Mouse (Mus musculus): ENCODE results near the gene Grid1. TPM values are rescaled to one million over a fixed set of nuclear protein-coding genes. Genes with fewer than 3 reads are reported as not detected.

Grid1 gene
- polyA plus RNA-seq, 1 experiment from 2014 or later, result not detected

- ChIA-PET CTCF (interaction anchor here (1.2 to 1.5 kb wide), 3 partner anchors 21 to 301 kb away, joined by 3 to 4 read pairs (median 3); no protein-coding TSS in a partner anchor), POLR2A (no interaction called here)
- no peaks in the 10 kb centered on the region for H3K27me3 ChIP-seq
- peak; percentile 89 for ATAC-seq
- in situ Hi-C loops (cut with MboI; ENCODE audit: low pct_unique_long_range_greater_than_20kb), result loop anchor here (10.0 kb wide), 1 partner anchor 304 kb away; no protein-coding TSS in a partner anchor
- no peak for TF ChIP-seq CTCF (IDR thresholded peaks at IDR 0.05)
- no peak for DNase-seq (ENCODE audit: low read depth, low spot score)
These were observed 9.0 kb upstream of the Grid1 start for GRCm38 (mm10) chr14:34810763-34811489.

GRCm38 (mm10) chr14:34811490-34811808 lies 8.5 kb upstream of the Grid1 start:
- ATAC-seq, result no peak

GRCm38 (mm10) chr14:34816301-34816700 lies 3.6 kb upstream of the Grid1 start:
- peaks cover 35% of the 10 kb centered on the region for H3K27me3 ChIP-seq
- POLR2A ChIA-PET, result no interaction called here

More at GRCm38 (mm10) chr14:34811490-34811808, 8.5 kb upstream of the Grid1 start:
- in situ Hi-C loops (cut with MboI; ENCODE audit: low pct_unique_long_range_greater_than_20kb), result loop anchor here (10.0 kb wide), 1 partner anchor 303 kb away; no protein-coding TSS in a partner anchor
- DNase-seq (ENCODE audit: low read depth, low spot score), result no peak
- CTCF ChIA-PET, result interaction anchor here (1.2 to 1.5 kb wide), 3 partner anchors 21 to 300 kb away, joined by 3 to 4 read pairs (median 3); no protein-coding TSS in a partner anchor
- TF ChIP-seq CTCF (IDR thresholded peaks at IDR 0.05), result no peak
- POLR2A ChIA-PET, result no interaction called here
- no peaks in the 10 kb centered on the region for H3K27me3 ChIP-seq

GRCm38 (mm10) chr14:34818387-34818980 lies 1.4 kb upstream of the Grid1 start:
- POLR2A ChIA-PET, result no interaction called here
- DNase-seq (ENCODE audit: low read depth, low spot score), result no peak
- no peak for TF ChIP-seq CTCF (IDR thresholded peaks at IDR 0.05)
- CTCF ChIA-PET, result no interaction called here
- H3K27me3 ChIP-seq, result peaks cover 48% of the 10 kb centered on the region
- ATAC-seq, result no peak
- in situ Hi-C loops (cut with MboI; ENCODE audit: low pct_unique_long_range_greater_than_20kb), result loop anchor here (10.0 kb wide), 1 partner anchor 296 kb away; no protein-coding TSS in a partner anchor

More at GRCm38 (mm10) chr14:34816301-34816700, 3.6 kb upstream of the Grid1 start:
- no peak for TF ChIP-seq CTCF (IDR thresholded peaks at IDR 0.05)
- CTCF ChIA-PET, result no interaction called here
- ATAC-seq (no peak), DNase-seq (ENCODE audit: low read depth, low spot score) (no peak)
- in situ Hi-C loops (cut with MboI; ENCODE audit: low pct_unique_long_range_greater_than_20kb), result loop anchor here (10.0 kb wide), 1 partner anchor 298 kb away; no protein-coding TSS in a partner anchor

- peaks cover 50% of the 10 kb centered on the region for H3K27me3 ChIP-seq
- ChIA-PET CTCF (no interaction called here), POLR2A (no interaction called here)
- ATAC-seq (no peak), DNase-seq (ENCODE audit: low read depth, low spot score) (no peak)
- no peak for TF ChIP-seq CTCF (IDR thresholded peaks at IDR 0.05)
- in situ Hi-C loops (cut with MboI; ENCODE audit: low pct_unique_long_range_greater_than_20kb), result loop anchor here (10.0 kb wide), 1 partner anchor 295 kb away; no protein-coding TSS in a partner anchor
These were observed 588 bp upstream of the Grid1 start for GRCm38 (mm10) chr14:34819121-34819918.

- in situ Hi-C loops (cut with MboI; ENCODE audit: low pct_unique_long_range_greater_than_20kb), result loop anchor here (10.0 kb wide), 1 partner anchor 134 kb away; no protein-coding TSS in a partner anchor
- ATAC-seq (no peak), DNase-seq (ENCODE audit: low read depth, low spot score) (no peak)
- CTCF ChIA-PET, result no interaction called here
- H3K27me3 ChIP-seq, result peaks cover 52% of the 10 kb centered on the region
- POLR2A ChIA-PET, result no interaction called here
- no peak for TF ChIP-seq CTCF (IDR thresholded peaks at IDR 0.05)
These were observed 721 bp downstream of the Grid1 start for GRCm38 (mm10) chr14:34820653-34821005.

GRCm38 (mm10) chr14:34821131-34821790 lies 1.4 kb downstream of the Grid1 start:
- POLR2A ChIA-PET, result no interaction called here
- peaks cover 52% of the 10 kb centered on the region for H3K27me3 ChIP-seq
- in situ Hi-C loops (cut with MboI; ENCODE audit: low pct_unique_long_range_greater_than_20kb), result loop anchor here (10.0 kb wide), 1 partner anchor 134 kb away; no protein-coding TSS in a partner anchor
- TF ChIP-seq CTCF (IDR thresholded peaks at IDR 0.05), result no peak
- no peak for DNase-seq (ENCODE audit: low read depth, low spot score)
- no peak for ATAC-seq
- CTCF ChIA-PET, result no interaction called here

- ChIA-PET CTCF (interaction anchor here (1.3 to 1.6 kb wide), 2 partner anchors 49 to 287 kb away, joined by 4 to 6 read pairs; no protein-coding TSS in a partner anchor), POLR2A (no interaction called here)
- in situ Hi-C loops (cut with MboI; ENCODE audit: low pct_unique_long_range_greater_than_20kb), result loop anchor here (10.0 kb wide), 1 partner anchor 132 kb away; no protein-coding TSS in a partner anchor
- no peak for TF ChIP-seq CTCF (IDR thresholded peaks at IDR 0.05)
- H3K27me3 ChIP-seq, result peaks cover 53% of the 10 kb centered on the region
- DNase-seq (ENCODE audit: low read depth, low spot score), result no peak
- ATAC-seq, result peak; percentile 22
These were observed 3.2 kb downstream of the Grid1 start for GRCm38 (mm10) chr14:34823136-34823535.

- POLR2A ChIA-PET, result no interaction called here
- CTCF ChIA-PET, result no interaction called here
- ATAC-seq (no peak), DNase-seq (ENCODE audit: low read depth, low spot score) (no peak)
- peaks cover 43% of the 10 kb centered on the region for H3K27me3 ChIP-seq
- TF ChIP-seq CTCF (IDR thresholded peaks at IDR 0.05), result no peak
- in situ Hi-C loops (cut with MboI; ENCODE audit: low pct_unique_long_range_greater_than_20kb), result loop anchor here (10.0 kb wide), 1 partner anchor 131 kb away; no protein-coding TSS in a partner anchor
These were observed 4.3 kb downstream of the Grid1 start for GRCm38 (mm10) chr14:34824186-34824585.

- ATAC-seq, result no peak
- CTCF ChIA-PET, result no interaction called here
- H3K27me3 ChIP-seq, result peaks cover 33% of the 10 kb centered on the region
- in situ Hi-C loops (cut with MboI; ENCODE audit: low pct_unique_long_range_greater_than_20kb), result loop anchor here (10.0 kb wide), 1 partner anchor 129 kb away; no protein-coding TSS in a partner anchor
- no peak for DNase-seq (ENCODE audit: low read depth, low spot score)
- POLR2A ChIA-PET, result no interaction called here
- no peak for TF ChIP-seq CTCF (IDR thresholded peaks at IDR 0.05)
These were observed 6.0 kb downstream of the Grid1 start for GRCm38 (mm10) chr14:34825902-34826301.

Data from Patski (cell line).